Comparison of ENCODE assay signal across 17 mouse cellular contexts in genomic region chr15:24296798-24297197, GRCm38 (mm10).
"Had no signal": no experiment of that assay in that cellular context is flagged by ENCODE, and none has a peak within 500 bp of the region (broad histone marks: within the 10 kb centered on the region; RNA-seq: fewer than 3 reads in every experiment).

No protein-coding gene starts in this region.

- DNase-seq: kidney, postnatal 25 days; layer of hippocampus, adult 9-11 months; liver, embryonic 13.5 days; lung, adult 2 months; lung, postnatal 14 days; lung, postnatal 4 days; right cerebral cortex, postnatal 14 days; right cerebral cortex, postnatal 4 days; thymus, adult 2 months; thymus, postnatal 14 days; thymus, postnatal 4 days had no signal

- H3K27ac ChIP-seq: kidney, postnatal 0 days; layer of hippocampus, adult 2 months; liver, embryonic 13.5 days; midbrain, embryonic 12.5 days; neural tube, embryonic 13.5 days; stomach, postnatal 0 days had no signal

- H3K4me3 ChIP-seq: layer of hippocampus, adult 2 months; liver, embryonic 13.5 days; midbrain, embryonic 12.5 days; myocyte; neural tube, embryonic 13.5 days had no signal
